ENCODE assay signal across 8 mouse cellular contexts in the genomic region with DNA sequence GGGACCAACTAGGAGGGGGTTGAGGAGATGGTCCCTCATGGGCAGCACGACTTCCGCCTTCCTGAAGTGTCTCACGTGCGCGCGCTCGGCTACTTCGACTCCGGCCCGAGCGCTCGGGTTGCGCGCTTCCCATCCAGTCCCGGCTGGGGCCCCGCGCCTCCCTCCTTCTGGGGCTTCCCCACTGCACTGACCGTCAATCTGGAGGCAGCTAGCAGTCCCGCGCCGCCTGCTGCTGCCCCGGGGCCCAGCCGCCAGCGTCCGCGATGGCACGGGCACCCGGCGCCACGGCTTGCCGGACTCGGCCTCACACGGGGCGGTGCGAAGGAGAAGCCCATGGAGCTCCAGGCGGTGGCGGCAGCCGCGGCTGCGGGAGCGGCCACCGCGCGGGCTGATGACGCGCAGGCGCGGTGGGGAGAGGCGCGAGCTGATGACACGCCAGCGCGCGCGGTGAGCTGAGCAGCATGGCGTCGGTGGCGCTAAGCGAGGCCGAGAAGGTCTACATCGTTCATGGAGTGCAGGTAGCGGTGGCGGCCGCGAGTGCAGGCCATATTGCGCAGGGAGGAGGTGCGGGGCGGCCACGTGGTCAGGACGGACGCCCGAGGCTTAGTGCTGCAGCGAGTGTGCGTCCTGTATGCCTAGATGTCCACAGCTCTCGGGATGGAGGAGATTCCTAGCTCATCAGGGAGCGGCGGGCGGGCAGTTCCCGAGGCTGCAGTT. TPM values are rescaled to one million over a fixed set of nuclear protein-coding genes. Genes with fewer than 3 reads are reported as not detected.
DNase-seq lines count a peak whose midpoint lies in the region; ATAC-seq lines count a peak whose summit lies in the region.

Gene Zdhhc3 (minus strand): TSS at position 401 of the 717 bp plus-strand sequence.
Gene Exosc7 (plus strand): TSS at position 411 of the 717 bp plus-strand sequence.

- peak within 1 kb of the TSS; percentile 93 for H3K27ac ChIP-seq in hindbrain, embryonic 16.5 days (ENCODE audit: low read depth, low read length)
- H3K27ac ChIP-seq in macrophage = peak within 1 kb of the TSS; percentile 34

- H3K36me3 ChIP-seq in hindbrain, embryonic 16.5 days (ENCODE audit: control insufficient read depth, insufficient read depth, low read length) = peaks cover 3% of the 10 kb centered on the region; the same call in 1 of the 2 replicates
- no peaks in the 10 kb centered on the region for H3K36me3 ChIP-seq in macrophage (ENCODE audit: inconsistent target)

- peaks cover 18% of the 10 kb centered on the region for H3K4me1 ChIP-seq in hindbrain, embryonic 16.5 days (ENCODE audit: control insufficient read depth, insufficient read depth, low read depth, low read length)

- H3K9me3 ChIP-seq in hindbrain, embryonic 16.5 days (ENCODE audit: control insufficient read depth, low read length) = no peaks in the 10 kb centered on the region

- peak; percentile 95 for ATAC-seq in hindbrain, embryonic 16.5 days

- under 1% methylated on average over 73 of the region's 79 CpGs for WGBS in hindbrain, embryonic 16.5 days
- WGBS in macrophage (ENCODE audit: missing documents) = under 1% methylated on average over 73 of the region's 79 CpGs

- peaks cover 78% of the 10 kb centered on the region for H3K79me2 ChIP-seq in macrophage (ENCODE audit: inconsistent target)

- no peaks in the 10 kb centered on the region for H3K27me3 ChIP-seq in hindbrain, embryonic 16.5 days (replicated peaks; ENCODE audit: control insufficient read depth, insufficient read depth, low read length)

- peak within 1 kb of the TSS; percentile 94 for H3K4me3 ChIP-seq in hindbrain, embryonic 16.5 days (ENCODE audit: low read length)
- H3K4me3 ChIP-seq in macrophage (ENCODE audit: inconsistent target) = peak within 1 kb of the TSS; percentile 77

- peak within 1 kb of the TSS; percentile 67 for H3K4me2 ChIP-seq in hindbrain, embryonic 16.5 days (ENCODE audit: low read length)

- peak; percentile 89 for DNase-seq in T-cell, adult 2 months (ENCODE audit: low spot score)
- DNase-seq in cerebellum, postnatal 36 days = peak; percentile 89 to 90
- peak; percentile 79 for DNase-seq in gastrocnemius, adult 18-20 months (ENCODE audit: low spot score)
- peak; percentile 82 to 90 for DNase-seq in left cerebral cortex, adult 18-20 months (ENCODE audit: low spot score in 2 of 2)
- peak; percentile 91 for DNase-seq in right cerebral cortex, adult 18-20 months
- peak; percentile 51 for DNase-seq in urinary bladder, postnatal 10 days (ENCODE audit: low spot score)

- H3K9ac ChIP-seq in hindbrain, embryonic 16.5 days (ENCODE audit: low read depth, low read length) = peak within 1 kb of the TSS; percentile 98

RNA-seq across cellular contexts. Expression of gene Zdhhc3, which starts in this region (rescaled TPM):
- total RNA-seq in gastrocnemius, adult 18-20 months (2021) = 10 to 100 TPM; 59.7 to 66.6 TPM
- polyA plus RNA-seq in hindbrain, embryonic 16.5 days (2015; fragmentation: Nextera tagmentation; extraction: Ambion mirVana) = 88.7 and 92.7 TPM in 2 replicates
- total RNA-seq in left cerebral cortex, adult 18-20 months (2021) = 10 to 100 TPM; 65.5 to 66.3 TPM
- 10 to 100 TPM; 15.1 to 45.1 (median 30.1) TPM for total RNA-seq in macrophage (2018; cell fraction: chromatin; rRNA removed)
- 10 to 100 TPM; 29.8 to 54.7 (median 42.6) TPM for total RNA-seq in macrophage (2018; cell fraction: cytosol; rRNA removed)
- total RNA-seq in macrophage (2018; cell fraction: nucleus; rRNA removed) = 10 to 100 TPM; 24.0 to 59.4 (median 34.9) TPM
- 37.6 to 46.3 TPM (median 38.8 TPM) in 3 replicates for polyA plus RNA-seq in macrophage (2018)

RNA-seq across cellular contexts. Expression of gene Exosc7, which starts in this region (rescaled TPM):
- total RNA-seq in gastrocnemius, adult 18-20 months (2021) = 10 to 100 TPM; 18.7 to 20.3 TPM
- 76.3 and 78.2 TPM in 2 replicates for polyA plus RNA-seq in hindbrain, embryonic 16.5 days (2015; fragmentation: Nextera tagmentation; extraction: Ambion mirVana)
- total RNA-seq in left cerebral cortex, adult 18-20 months (2021) = 10 to 100 TPM; 43.7 to 47.0 TPM
- 10 to 100 TPM; 15.5 to 83.1 (median 40.6) TPM for total RNA-seq in macrophage (2018; cell fraction: chromatin; rRNA removed)
- 10 to 100 TPM in 22 of 26 experiments, 1 to 10 TPM in 4; 5.0 to 17.3 (median 14.2) TPM for total RNA-seq in macrophage (2018; cell fraction: cytosol; rRNA removed)
- 10 to 100 TPM in 25 of 26 experiments, 1 to 10 TPM in 1; 9.5 to 61.6 (median 22.4) TPM for total RNA-seq in macrophage (2018; cell fraction: nucleus; rRNA removed)
- polyA plus RNA-seq in macrophage (2018) = 11.6 to 28.4 TPM (median 12.5 TPM) in 3 replicates

Comparison
In these comparisons a context has a peak if more than half of its experiments do, and no peak if none do; other contexts are left out.
1. Peak in every context shown above with its lines: DNase-seq, ATAC-seq, H3K4me3 ChIP-seq and H3K27ac ChIP-seq.